Mouse (Mus musculus): Measurements from ENCODE around the gene B4galnt4. TPM values are rescaled to one million over a fixed set of nuclear protein-coding genes. Genes with fewer than 3 reads are reported as not detected.

Gene B4galnt4
- polyA plus RNA-seq (2015; fragmentation: Nextera tagmentation; extraction: Ambion mirVana) = 5.1 and 7.9 TPM in 2 replicates

GRCm38 (mm10) chr7:141060426-141061242, at the start of gene B4galnt4:
B4galnt4 (plus strand) TSS chr7:141061104.

GRCm38 (mm10) chr7:141017824-141018223, 43.1 kb upstream of the B4galnt4 start, which contains the start of gene Ifitm6:
Ifitm6 (minus strand) TSS chr7:141017924.

GRCm38 (mm10) chr7:141028831-141029230, 32.1 kb upstream of the B4galnt4 start, which contains the start of gene Gm17387:
Gm17387 (plus strand) TSS chr7:141029131.

GRCm38 (mm10) chr7:141077841-141078240, 16.9 kb downstream of the B4galnt4 start, which contains the start of gene Pkp3:
Pkp3 (plus strand) TSS chr7:141078218.

GRCm38 (mm10) chr7:141099911-141100691, 39.2 kb downstream of the B4galnt4 start, which contains the start of gene Sigirr:
Sigirr (minus strand) TSS chr7:141100572.

GRCm38 (mm10) chr7:141117636-141118035, 56.7 kb downstream of the B4galnt4 start, which contains the start of gene Ano9:
Ano9 (minus strand) TSS chr7:141117806.

Other genes starting within 250 kb of the B4galnt4 start
- gene Zfp941, start 238.9 kb upstream of the B4galnt4 start, polyA plus RNA-seq (2015; fragmentation: Nextera tagmentation; extraction: Ambion mirVana) = 5.0 and 6.4 TPM in 2 replicates
- 7.2 and 14.5 TPM in 2 replicates for gene Urah, start 226.1 kb upstream of the B4galnt4 start, polyA plus RNA-seq (2015; fragmentation: Nextera tagmentation; extraction: Ambion mirVana)
- gene Scgb1c1, start 215.6 kb upstream of the B4galnt4 start, polyA plus RNA-seq (2015; fragmentation: Nextera tagmentation; extraction: Ambion mirVana) = 0.52 TPM in 1 of 2 replicates, not detected in the other
- gene Odf3, start 213.3 kb upstream of the B4galnt4 start, polyA plus RNA-seq (2015; fragmentation: Nextera tagmentation; extraction: Ambion mirVana) = 0.22 and 0.55 TPM in 2 replicates
- gene Gm45785, start 204.8 kb upstream of the B4galnt4 start, polyA plus RNA-seq (2015; fragmentation: Nextera tagmentation; extraction: Ambion mirVana) = 0.25 TPM in 1 of 2 replicates, not detected in the other
- gene Ric8a, start 204.1 kb upstream of the B4galnt4 start, polyA plus RNA-seq (2015; fragmentation: Nextera tagmentation; extraction: Ambion mirVana) = 62.1 and 64.0 TPM in 2 replicates
- 82.4 and 86.6 TPM in 2 replicates for gene Bet1l, start 203.5 kb upstream of the B4galnt4 start, polyA plus RNA-seq (2015; fragmentation: Nextera tagmentation; extraction: Ambion mirVana)
- 197 and 202 TPM in 2 replicates for gene Psmd13, start 179.1 kb upstream of the B4galnt4 start, polyA plus RNA-seq (2015; fragmentation: Nextera tagmentation; extraction: Ambion mirVana)
- gene Sirt3, start 178.8 kb upstream of the B4galnt4 start, polyA plus RNA-seq (2015; fragmentation: Nextera tagmentation; extraction: Ambion mirVana) = 41.8 and 43.2 TPM in 2 replicates
- gene Cox8b, start 160.7 kb upstream of the B4galnt4 start, polyA plus RNA-seq (2015; fragmentation: Nextera tagmentation; extraction: Ambion mirVana) = 9.3 and 12.2 TPM in 2 replicates
- gene Nlrp6, start 140.2 kb upstream of the B4galnt4 start, polyA plus RNA-seq (2015; fragmentation: Nextera tagmentation; extraction: Ambion mirVana) = 2.6 and 3.3 TPM in 2 replicates
- 19.7 and 28.7 TPM in 2 replicates for gene Pgghg, start 119.7 kb upstream of the B4galnt4 start, polyA plus RNA-seq (2015; fragmentation: Nextera tagmentation; extraction: Ambion mirVana)
- gene Ifitm5, start 110.8 kb upstream of the B4galnt4 start, polyA plus RNA-seq (2015; fragmentation: Nextera tagmentation; extraction: Ambion mirVana) = 1.3 and 2.1 TPM in 2 replicates
- gene Gm45717, start 105.2 kb upstream of the B4galnt4 start, polyA plus RNA-seq (2015; fragmentation: Nextera tagmentation; extraction: Ambion mirVana) = 0.72 and 0.97 TPM in 2 replicates
- 1,477 and 1,600 TPM in 2 replicates for gene Ifitm2, start 105.1 kb upstream of the B4galnt4 start, polyA plus RNA-seq (2015; fragmentation: Nextera tagmentation; extraction: Ambion mirVana)
- gene Ifitm1, start 93.9 kb upstream of the B4galnt4 start, polyA plus RNA-seq (2015; fragmentation: Nextera tagmentation; extraction: Ambion mirVana) = 61.4 and 162 TPM in 2 replicates
- 482 and 553 TPM in 2 replicates for gene Ifitm3, start 50.3 kb upstream of the B4galnt4 start, polyA plus RNA-seq (2015; fragmentation: Nextera tagmentation; extraction: Ambion mirVana)
- 4.0 and 7.5 TPM in 2 replicates for gene Ifitm6, start 43.2 kb upstream of the B4galnt4 start, polyA plus RNA-seq (2015; fragmentation: Nextera tagmentation; extraction: Ambion mirVana)
- gene Gm17387, start 32.0 kb upstream of the B4galnt4 start, polyA plus RNA-seq (2015; fragmentation: Nextera tagmentation; extraction: Ambion mirVana) = not detected in 2 replicates
- 1.1 and 2.5 TPM in 2 replicates for gene Pkp3, start 17.1 kb downstream of the B4galnt4 start, polyA plus RNA-seq (2015; fragmentation: Nextera tagmentation; extraction: Ambion mirVana)
- 2.7 and 4.5 TPM in 2 replicates for gene Sigirr, start 39.5 kb downstream of the B4galnt4 start, polyA plus RNA-seq (2015; fragmentation: Nextera tagmentation; extraction: Ambion mirVana)
- gene Ano9, start 56.7 kb downstream of the B4galnt4 start, polyA plus RNA-seq (2015; fragmentation: Nextera tagmentation; extraction: Ambion mirVana) = 0.66 and 1.0 TPM in 2 replicates
- 40.8 and 60.7 TPM in 2 replicates for gene Ptdss2, start 61.3 kb downstream of the B4galnt4 start, polyA plus RNA-seq (2015; fragmentation: Nextera tagmentation; extraction: Ambion mirVana)
- 184 and 236 TPM in 2 replicates for gene Rnh1, start 111.8 kb downstream of the B4galnt4 start, polyA plus RNA-seq (2015; fragmentation: Nextera tagmentation; extraction: Ambion mirVana)
- 75.5 and 78.9 TPM in 2 replicates for gene Hras, start 132.9 kb downstream of the B4galnt4 start, polyA plus RNA-seq (2015; fragmentation: Nextera tagmentation; extraction: Ambion mirVana)
- 3.9 and 6.0 TPM in 2 replicates for gene Lrrc56, start 133.1 kb downstream of the B4galnt4 start, polyA plus RNA-seq (2015; fragmentation: Nextera tagmentation; extraction: Ambion mirVana)
- gene Lmntd2, start 153.0 kb downstream of the B4galnt4 start, polyA plus RNA-seq (2015; fragmentation: Nextera tagmentation; extraction: Ambion mirVana) = 0.32 and 1.2 TPM in 2 replicates
- gene Rassf7, start 154.8 kb downstream of the B4galnt4 start, polyA plus RNA-seq (2015; fragmentation: Nextera tagmentation; extraction: Ambion mirVana) = 16.4 and 24.5 TPM in 2 replicates
- gene Phrf1, start 167.7 kb downstream of the B4galnt4 start, polyA plus RNA-seq (2015; fragmentation: Nextera tagmentation; extraction: Ambion mirVana) = 17.0 and 25.2 TPM in 2 replicates
- 17.1 and 28.5 TPM in 2 replicates for gene Irf7, start 205.4 kb downstream of the B4galnt4 start, polyA plus RNA-seq (2015; fragmentation: Nextera tagmentation; extraction: Ambion mirVana)
- 3.5 and 5.3 TPM in 2 replicates for gene Cdhr5, start 215.7 kb downstream of the B4galnt4 start, polyA plus RNA-seq (2015; fragmentation: Nextera tagmentation; extraction: Ambion mirVana)
- gene Sct, start 218.0 kb downstream of the B4galnt4 start, polyA plus RNA-seq (2015; fragmentation: Nextera tagmentation; extraction: Ambion mirVana) = 9.1 and 10.6 TPM in 2 replicates
- gene Drd4, start 230.9 kb downstream of the B4galnt4 start, polyA plus RNA-seq (2015; fragmentation: Nextera tagmentation; extraction: Ambion mirVana) = 0.19 and 0.25 TPM in 2 replicates

Data from adrenal gland, postnatal 0 days (tissue).